Mouse (Mus musculus) stomach, embryonic 16.5 days (tissue): ENCODE data around the gene Lrrfip2. TPM values are rescaled to one million over a fixed set of nuclear protein-coding genes. Genes with fewer than 3 reads are reported as not detected.
A peak's percentile ranks its signal among the peaks of the same experiment; 100 is the strongest.

Source experiments
- ATAC-seq: fragments of 200-750 bp; cut with Nextera tagmentation; 2 replicates; pipeline ENCODE4 v1.8.0; 2017; ENCODE audit warnings: moderate number of reproducible peaks, moderate TSS enrichment; ENCODE audit not compliant: insufficient read depth, low FRiP score
- H3K27ac ChIP-seq: fragments of 300-500 bp; sonication (generic); 2 replicates; pipeline ENCODE4 v1.5.1; 2014; ENCODE audit warnings: low read length
- H3K27me3 ChIP-seq: fragments of 300-500 bp; sonication (generic); 2 replicates; pipeline ENCODE4 v1.6.1; 2014; ENCODE audit warnings: low read length, control low read depth, mixed read lengths; ENCODE audit not compliant: control insufficient read depth, insufficient read depth
- H3K36me3 ChIP-seq: fragments of 300-500 bp; sonication (generic); 2 replicates; pipeline ENCODE4 v1.6.1; 2014; ENCODE audit warnings: low read length; ENCODE audit not compliant: control insufficient read depth, insufficient read depth
- H3K4me1 ChIP-seq: fragments of 300-500 bp; sonication (generic); 2 replicates; pipeline ENCODE4 v1.6.1; 2014; ENCODE audit warnings: low read length, control low read depth, mixed read lengths; ENCODE audit not compliant: control insufficient read depth, insufficient read depth
- H3K4me2 ChIP-seq: fragments of 300-500 bp; sonication (generic); 2 replicates; pipeline ENCODE4 v1.6.1; 2014; ENCODE audit warnings: low read depth, low read length, mixed read lengths
- H3K4me3 ChIP-seq: fragments of 300-500 bp; sonication (generic); replicated peaks from 2 replicates; pipeline ENCODE4 v1.5.1; 2014; ENCODE audit warnings: mild to moderate bottlenecking, low read length
- H3K9ac ChIP-seq: fragments of 300-500 bp; sonication (generic); 2 replicates; pipeline ENCODE4 v1.6.1; 2014; ENCODE audit warnings: low read length
- H3K9me3 ChIP-seq: fragments of 300-500 bp; sonication (generic); replicated peaks from 2 replicates; pipeline ENCODE4 v1.6.1; 2016; ENCODE audit warnings: low read length, control low read depth; ENCODE audit not compliant: control insufficient read depth
- WGBS: fragments of 180-500 bp; shearing (Covaris S2); extraction: QIAGEN DNeasy Blood & Tissue Kit; methylation state at CpG from one replicate; pipeline ENCODE4 v1.1.7; 2014; 5-methylcytosine and 5-hydroxymethylcytosine counted together
- polyA plus RNA-seq: library from polyadenylated mRNA; unstranded; fragments of >200 nt; fragmentation: Nextera tagmentation; extraction: Ambion mirVana; gene quantifications from 2 replicates; pipeline ENCODE4 v1.2.1, GENCODE M21; 2015

The Lrrfip2 gene
- polyA plus RNA-seq, 1 experiment from 2014 or later = 34.9 TPM

GRCm38 (mm10) chr9:111270606-111271005 is 153.2 kb downstream of the Lrrfip2 start:
- Histone ChIP-seq H3K4me1 (peaks cover 22% of the 10 kb centered on the region), H3K4me3 (peak overlapping the region; percentile 93), H3K9ac (peak overlapping the region; percentile 88), H3K9me3 (no peaks in the 10 kb centered on the region), H3K27me3 (no peaks in the 10 kb centered on the region), H3K36me3 (no peaks in the 10 kb centered on the region; the same call in 1 of the 2 replicates), H3K4me2 (peak overlapping the region; percentile 57), H3K27ac (peak overlapping the region; percentile 96; the same call in 1 of the 2 replicates)
- 7% methylated on average over 5 of the region's 5 CpGs for WGBS
- ATAC-seq = no peak

DNA sequence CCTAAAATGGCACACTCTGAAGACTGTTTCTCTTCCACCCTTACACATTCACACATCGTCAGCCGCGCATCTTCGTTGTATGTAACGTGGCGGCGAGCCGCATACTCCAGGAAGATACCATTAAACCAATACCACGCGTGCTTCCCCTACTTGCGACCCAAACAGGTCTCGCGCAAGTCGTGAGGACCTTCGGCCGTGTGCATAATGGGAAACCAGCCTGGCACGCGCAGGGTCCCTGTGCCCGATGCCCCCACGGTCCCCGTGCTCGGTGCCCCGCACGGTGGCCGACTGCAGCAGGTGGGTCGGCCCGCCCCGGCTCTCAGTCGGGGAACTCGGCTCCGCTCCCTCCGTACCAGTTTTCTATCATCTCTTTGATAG is 153.7 kb downstream of the Lrrfip2 start:
- under 1% methylated on average over 32 of the region's 32 CpGs for WGBS
- H3K9me3 ChIP-seq = no peaks in the 10 kb centered on the region
- H3K36me3 ChIP-seq = no peaks in the 10 kb centered on the region; the same call in 1 of the 2 replicates
- peak overlapping the region; percentile 88 for H3K9ac ChIP-seq
- H3K27ac ChIP-seq = peak overlapping the region; percentile 96
- no peaks in the 10 kb centered on the region for H3K27me3 ChIP-seq
- H3K4me1 ChIP-seq = peaks cover 22% of the 10 kb centered on the region
- peak; percentile 42 for ATAC-seq
- peak overlapping the region; percentile 57 for H3K4me2 ChIP-seq
- H3K4me3 ChIP-seq = peak overlapping the region; percentile 93

GRCm38 (mm10) chr9:111271434-111272160 is 154.2 kb downstream of the Lrrfip2 start, which contains the start of the genes Mlh1 and Epm2aip1:
TSS of gene Mlh1 (minus strand) at chr9:111271791.
TSS of gene Epm2aip1 (plus strand) at chr9:111271929.
- Histone ChIP-seq H3K27me3 (no peaks in the 10 kb centered on the region), H3K36me3 (peaks cover 3% of the 10 kb centered on the region), H3K4me3 (peak within 1 kb of the TSS; percentile 93), H3K27ac (peak within 1 kb of the TSS; percentile 96), H3K4me1 (peaks cover 27% of the 10 kb centered on the region), H3K9ac (peak within 1 kb of the TSS; percentile 92), H3K9me3 (no peaks in the 10 kb centered on the region), H3K4me2 (peak within 1 kb of the TSS; percentile 74)
- ATAC-seq = peak; percentile 99
- under 1% methylated on average over 64 of the region's 64 CpGs for WGBS

- ATAC-seq = no peak
- Histone ChIP-seq H3K9ac (peak overlapping the region; percentile 92), H3K27me3 (no peaks in the 10 kb centered on the region), H3K4me2 (peak overlapping the region; percentile 74), H3K27ac (peak overlapping the region; percentile 96), H3K36me3 (peaks cover 6% of the 10 kb centered on the region), H3K4me1 (peaks cover 27% of the 10 kb centered on the region), H3K9me3 (no peaks in the 10 kb centered on the region), H3K4me3 (peak overlapping the region; percentile 93)
- 5% methylated on average over 19 of the region's 19 CpGs for WGBS
Observed at GRCm38 (mm10) chr9:111272356-111272755, 155.0 kb downstream of the Lrrfip2 start.

DNA sequence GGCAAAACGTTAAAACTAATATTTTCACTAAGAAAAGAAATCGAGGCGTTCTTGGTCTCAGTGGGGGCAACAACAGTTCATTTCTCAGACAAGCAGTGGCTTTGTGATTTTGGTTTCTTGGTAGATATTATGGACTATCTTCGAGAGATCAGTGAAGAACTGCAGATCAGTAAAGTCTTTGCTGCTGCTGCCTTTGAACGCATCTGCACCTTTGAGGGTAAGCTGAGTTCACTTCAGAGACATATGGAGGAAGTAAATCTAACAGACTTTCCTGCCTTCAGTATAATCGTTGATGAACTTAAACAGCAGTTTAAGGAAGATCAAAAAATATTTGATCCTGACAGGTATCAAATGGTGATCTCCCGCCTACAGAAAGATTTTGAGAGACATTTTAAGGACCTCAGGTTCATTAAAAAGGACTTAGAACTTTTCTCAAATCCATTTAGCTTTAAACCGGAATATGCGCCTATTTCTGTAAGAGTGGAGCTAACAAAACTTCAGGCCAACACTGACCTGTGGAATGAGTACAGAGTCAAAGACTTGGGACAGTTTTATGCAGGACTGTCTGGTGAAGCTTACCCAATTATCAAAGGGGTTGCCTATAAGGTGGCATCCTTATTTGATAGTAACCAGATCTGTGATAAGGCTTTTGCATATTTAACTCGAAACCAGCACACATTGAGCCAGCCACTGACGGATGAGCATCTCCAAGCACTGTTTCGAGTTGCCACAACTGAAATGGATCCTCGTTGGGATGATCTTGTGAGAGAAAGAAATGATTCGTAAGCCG is 155.8 kb downstream of the Lrrfip2 start:
- Histone ChIP-seq H3K4me3 (peak overlapping the region; percentile 93), H3K4me2 (peak overlapping the region; percentile 74), H3K4me1 (peaks cover 27% of the 10 kb centered on the region), H3K27ac (no peak overlapping the region), H3K27me3 (no peaks in the 10 kb centered on the region), H3K9me3 (no peaks in the 10 kb centered on the region), H3K9ac (peak overlapping the region; percentile 92), H3K36me3 (peaks cover 9% of the 10 kb centered on the region)
- no peak for ATAC-seq
- 52% methylated on average over 15 of the region's 15 CpGs for WGBS

GRCm38 (mm10) chr9:111273958-111274357 is 156.6 kb downstream of the Lrrfip2 start:
- no peak for ATAC-seq
- WGBS = 58% methylated on average over 1 of the region's 1 CpGs
- no peaks in the 10 kb centered on the region for H3K27me3 ChIP-seq
- H3K4me1 ChIP-seq = peaks cover 27% of the 10 kb centered on the region
- H3K9ac ChIP-seq = no peak overlapping the region
- peaks cover 9% of the 10 kb centered on the region for H3K36me3 ChIP-seq
- peak overlapping the region; percentile 74 for H3K4me2 ChIP-seq
- H3K9me3 ChIP-seq = no peaks in the 10 kb centered on the region
- peak overlapping the region; percentile 17; the same call in 1 of the 2 replicates for H3K4me3 ChIP-seq
- H3K27ac ChIP-seq = no peak overlapping the region

- peak overlapping the region; percentile 17; the same call in 1 of the 2 replicates for H3K9ac ChIP-seq
Observed at GRCm38 (mm10) chr9:111275156-111275555, 157.8 kb downstream of the Lrrfip2 start.

More at GRCm38 (mm10) chr9:111275156-111275555, 157.8 kb downstream of the Lrrfip2 start:
- Histone ChIP-seq H3K27me3 (no peaks in the 10 kb centered on the region), H3K4me1 (peaks cover 26% of the 10 kb centered on the region), H3K4me3 (peak overlapping the region; percentile 10; the same call in 1 of the 2 replicates), H3K27ac (no peak overlapping the region), H3K4me2 (peak overlapping the region; percentile 74), H3K36me3 (peaks cover 11% of the 10 kb centered on the region), H3K9me3 (no peaks in the 10 kb centered on the region)
- ATAC-seq = no peak
- WGBS = 25% methylated on average over 1 of the region's 1 CpGs
